Mouse (Mus musculus) midbrain, postnatal 0 days (tissue): Measurements from ENCODE around the gene F9. TPM values are rescaled to one million over a fixed set of nuclear protein-coding genes. Genes with fewer than 3 reads are reported as not detected.

Experiments
- ATAC-seq: fragments of 200-750 bp; cut with Nextera tagmentation; 2 replicates; pipeline ENCODE4 v1.8.0; 2017; ENCODE audit warnings: moderate number of reproducible peaks, mild to moderate bottlenecking, moderate TSS enrichment, moderate library complexity; ENCODE audit not compliant: low FRiP score
- DNase-seq: peaks from one replicate; pipeline ENCODE4 v3.0.0-alpha.2; 2015; ENCODE audit warnings: low spot score
- H3K27ac ChIP-seq: fragments of 300-500 bp; sonication (generic); 2 replicates; pipeline ENCODE4 v1.5.1; 2014; ENCODE audit warnings: low read depth, mild to moderate bottlenecking, low read length, mixed read lengths
- H3K27me3 ChIP-seq: fragments of 300-500 bp; sonication (generic); 2 replicates; pipeline ENCODE4 v1.6.1; 2014; ENCODE audit warnings: low read length, control low read depth, mixed read lengths; ENCODE audit not compliant: insufficient read depth
- H3K36me3 ChIP-seq: fragments of 300-500 bp; sonication (generic); 2 replicates; pipeline ENCODE4 v1.6.1; 2014; ENCODE audit warnings: low read length, control low read depth, mixed read lengths; ENCODE audit not compliant: insufficient read depth
- H3K4me1 ChIP-seq: fragments of 300-500 bp; sonication (generic); 2 replicates; pipeline ENCODE4 v1.6.1; 2014; ENCODE audit warnings: mild to moderate bottlenecking, control low read depth, antibody characterized with exemption, low read length, mixed read lengths; ENCODE audit not compliant: insufficient read depth
- H3K4me2 ChIP-seq: fragments of 300-500 bp; sonication (generic); 2 replicates; pipeline ENCODE4 v1.6.1; 2014; ENCODE audit warnings: low read depth, mild to moderate bottlenecking, low read length, mixed read lengths; ENCODE audit not compliant: poor library complexity, severe bottlenecking
- H3K4me3 ChIP-seq: fragments of 300-500 bp; sonication (generic); 2 replicates; pipeline ENCODE4 v1.5.1; 2014; ENCODE audit warnings: low read depth, mild to moderate bottlenecking, low read length, moderate library complexity
- H3K9ac ChIP-seq: fragments of 300-500 bp; sonication (generic); replicated peaks from 2 replicates; pipeline ENCODE4 v1.6.1; 2014; ENCODE audit warnings: mild to moderate bottlenecking, low read length, moderate library complexity, mixed read lengths; ENCODE audit not compliant: poor library complexity, severe bottlenecking
- H3K9me3 ChIP-seq: fragments of 300-500 bp; sonication (generic); 2 replicates; pipeline ENCODE4 v1.6.1; 2016; ENCODE audit warnings: low read length, control low read depth
- CTCF ChIP-seq: IDR thresholded peaks from 2 replicates; pipeline ENCODE4 v1.5.1; 2016; ENCODE audit warnings: antibody characterized with exemption, mild to moderate bottlenecking
- WGBS: fragments of 180-500 bp; shearing (Covaris S2); extraction: QIAGEN DNeasy Blood & Tissue Kit; methylation state at CpG from one replicate; pipeline ENCODE4 v1.1.7; 2014; 5-methylcytosine and 5-hydroxymethylcytosine counted together
- polyA plus RNA-seq: library from polyadenylated mRNA; unstranded; fragments of >200 nt; fragmentation: Nextera tagmentation; extraction: Ambion mirVana; gene quantifications from 2 replicates; pipeline ENCODE4 v1.2.1, GENCODE M21; 2015
- total RNA-seq: library from RNA; depleted of rRNA; stranded (reverse); fragments of >200 nt; gene quantifications from 2 replicates; pipeline ENCODE4 v1.2.3, GENCODE M21; 2014; rRNA removed

F9 gene
- total and polyA plus RNA-seq, 2 experiments from 2014 or later: not detected

GRCm38 (mm10) chrX:60021007-60021406 is 21.7 kb downstream of the F9 start:
- no peaks in the 10 kb centered on the region for H3K4me1 ChIP-seq
- no peak overlapping the region for H3K4me3 ChIP-seq
- H3K36me3 ChIP-seq: no peaks in the 10 kb centered on the region
- WGBS: 85% methylated on average over 4 of the region's 4 CpGs
- H3K27ac ChIP-seq: no peak overlapping the region
- DNase-seq: no peak
- no peak for ATAC-seq
- H3K27me3 ChIP-seq: no peaks in the 10 kb centered on the region
- H3K9me3 ChIP-seq: no peaks in the 10 kb centered on the region
- H3K9ac ChIP-seq: no peak overlapping the region
- no peak overlapping the region for H3K4me2 ChIP-seq
- TF ChIP-seq CTCF: no peak

DNA sequence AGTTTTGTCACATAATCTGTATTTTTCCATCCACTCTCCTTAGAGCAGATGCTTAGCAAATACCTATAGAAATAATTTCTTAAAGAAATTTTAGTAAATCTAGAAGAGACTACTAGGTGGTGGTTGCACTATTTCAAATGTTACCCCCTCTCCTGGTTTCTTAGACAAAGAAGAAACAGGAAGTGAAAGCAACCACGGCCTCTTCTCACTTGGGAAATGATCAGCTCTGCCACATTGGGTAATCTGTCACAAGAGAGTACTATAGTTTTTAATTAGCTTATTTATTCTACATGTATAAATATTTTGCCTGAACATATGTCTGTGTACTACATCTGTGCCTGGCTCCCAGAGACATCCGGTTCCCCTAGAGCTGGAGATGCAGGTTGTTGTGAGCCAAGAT is 22.3 kb downstream of the F9 start:
- WGBS: 87% methylated on average over 2 of the region's 2 CpGs
- H3K4me2 ChIP-seq: no peak overlapping the region
- no peak for ATAC-seq
- no peaks in the 10 kb centered on the region for H3K27me3 ChIP-seq
- no peak overlapping the region for H3K9ac ChIP-seq
- H3K4me1 ChIP-seq: no peaks in the 10 kb centered on the region
- H3K27ac ChIP-seq: no peak overlapping the region
- no peak for DNase-seq
- no peak for TF ChIP-seq CTCF
- no peaks in the 10 kb centered on the region for H3K36me3 ChIP-seq
- H3K9me3 ChIP-seq: no peaks in the 10 kb centered on the region
- no peak overlapping the region for H3K4me3 ChIP-seq

- no peaks in the 10 kb centered on the region for H3K4me1 ChIP-seq
- H3K27me3 ChIP-seq: no peaks in the 10 kb centered on the region
- no peaks in the 10 kb centered on the region for H3K36me3 ChIP-seq
- no peak overlapping the region for H3K9ac ChIP-seq
- H3K9me3 ChIP-seq: no peaks in the 10 kb centered on the region
- peak; percentile 69 for TF ChIP-seq CTCF
- WGBS: 24% methylated on average over 3 of the region's 3 CpGs
- no peak overlapping the region for H3K27ac ChIP-seq
- no peak overlapping the region for H3K4me2 ChIP-seq
- no peak overlapping the region for H3K4me3 ChIP-seq
- ATAC-seq: no peak
- peak; percentile 52 for DNase-seq
Observed at GRCm38 (mm10) chrX:60026654-60027053, 27.4 kb downstream of the F9 start.

DNA sequence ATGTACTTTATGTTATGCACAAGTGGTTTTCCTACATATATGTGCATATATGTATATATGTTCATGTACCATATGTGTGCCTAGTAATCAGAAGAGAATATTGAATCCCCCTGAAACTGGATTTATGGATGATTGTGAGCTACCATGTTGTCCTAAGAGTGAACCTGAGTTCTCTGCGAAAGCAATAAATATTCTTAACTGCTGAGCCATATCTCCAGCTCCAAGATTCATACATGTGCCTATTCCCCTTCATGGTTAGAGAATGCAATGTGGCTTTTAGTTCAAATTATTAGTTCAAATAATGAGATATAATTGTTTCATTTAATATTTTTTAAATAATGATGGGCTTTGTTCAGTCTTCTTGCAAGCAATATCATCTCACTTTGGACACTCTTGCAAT is 55.5 kb downstream of the F9 start:
- H3K27ac ChIP-seq: no peak overlapping the region
- no peaks in the 10 kb centered on the region for H3K9me3 ChIP-seq
- no peaks in the 10 kb centered on the region for H3K36me3 ChIP-seq
- no peak overlapping the region for H3K4me2 ChIP-seq
- H3K27me3 ChIP-seq: no peaks in the 10 kb centered on the region
- ATAC-seq: no peak
- TF ChIP-seq CTCF: no peak
- H3K4me3 ChIP-seq: no peak overlapping the region
- no peak for DNase-seq
- H3K9ac ChIP-seq: no peak overlapping the region
- 98% methylated on average over 1 of the region's 1 CpGs for WGBS
- H3K4me1 ChIP-seq: no peaks in the 10 kb centered on the region

GRCm38 (mm10) chrX:60055185-60055584 is 55.9 kb downstream of the F9 start:
- Histone ChIP-seq H3K4me3 (no peak overlapping the region), H3K36me3 (no peaks in the 10 kb centered on the region), H3K4me2 (no peak overlapping the region), H3K9me3 (no peaks in the 10 kb centered on the region), H3K4me1 (no peaks in the 10 kb centered on the region), H3K27ac (no peak overlapping the region), H3K27me3 (no peaks in the 10 kb centered on the region), H3K9ac (no peak overlapping the region)
- TF ChIP-seq CTCF: no peak
- DNase-seq (no peak), ATAC-seq (no peak)
- 88% methylated on average over 9 of the region's 9 CpGs for WGBS

DNA sequence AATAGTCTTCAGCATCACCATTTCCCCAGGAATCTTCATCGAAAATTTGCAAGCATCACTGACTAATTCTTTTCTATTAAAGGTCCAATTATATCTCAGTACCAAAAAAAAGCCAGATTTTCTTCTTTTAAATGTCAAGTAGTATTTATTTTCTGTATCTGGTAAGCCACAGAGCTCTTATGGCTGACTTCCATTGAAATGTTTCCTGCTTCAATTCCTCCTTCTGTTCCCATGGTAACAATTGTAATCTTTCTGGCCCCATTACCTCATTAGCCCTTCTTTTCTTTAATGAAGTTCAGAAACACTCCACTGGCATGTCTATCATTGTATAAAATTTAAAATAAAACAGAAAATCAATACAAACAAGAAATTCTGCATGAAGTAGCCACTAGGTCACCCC is 76.1 kb downstream of the F9 start:
- no peaks in the 10 kb centered on the region for H3K36me3 ChIP-seq
- no peak overlapping the region for H3K4me2 ChIP-seq
- no peak overlapping the region for H3K4me3 ChIP-seq
- DNase-seq (peak; percentile 10), ATAC-seq (no peak)
- WGBS: 52% methylated on average over 1 of the region's 1 CpGs
- no peaks in the 10 kb centered on the region for H3K4me1 ChIP-seq
- H3K27me3 ChIP-seq: no peaks in the 10 kb centered on the region
- no peak overlapping the region for H3K9ac ChIP-seq
- no peak for TF ChIP-seq CTCF
- no peaks in the 10 kb centered on the region for H3K9me3 ChIP-seq
- no peak overlapping the region for H3K27ac ChIP-seq

Other genes starting within 250 kb of the F9 start
- 3.5 and 4.9 TPM in 2 replicates for gene Mcf2, start 179.6 kb downstream of the F9 start, total RNA-seq
- 3.9 and 4.1 TPM in 2 replicates for gene Mcf2, start 179.6 kb downstream of the F9 start, polyA plus RNA-seq